Mouse (Mus musculus): ENCODE results near the gene Zfp398. TPM values are rescaled to one million over a fixed set of nuclear protein-coding genes. Genes with fewer than 3 reads are reported as not detected.

Zfp398 gene
- polyA plus RNA-seq (2012; fragmentation: generic; extraction: Trizol): 1 to 10 TPM in 1 of 2 experiments, under 1 TPM in 1; 0.67 to 2.8 TPM

DNA sequence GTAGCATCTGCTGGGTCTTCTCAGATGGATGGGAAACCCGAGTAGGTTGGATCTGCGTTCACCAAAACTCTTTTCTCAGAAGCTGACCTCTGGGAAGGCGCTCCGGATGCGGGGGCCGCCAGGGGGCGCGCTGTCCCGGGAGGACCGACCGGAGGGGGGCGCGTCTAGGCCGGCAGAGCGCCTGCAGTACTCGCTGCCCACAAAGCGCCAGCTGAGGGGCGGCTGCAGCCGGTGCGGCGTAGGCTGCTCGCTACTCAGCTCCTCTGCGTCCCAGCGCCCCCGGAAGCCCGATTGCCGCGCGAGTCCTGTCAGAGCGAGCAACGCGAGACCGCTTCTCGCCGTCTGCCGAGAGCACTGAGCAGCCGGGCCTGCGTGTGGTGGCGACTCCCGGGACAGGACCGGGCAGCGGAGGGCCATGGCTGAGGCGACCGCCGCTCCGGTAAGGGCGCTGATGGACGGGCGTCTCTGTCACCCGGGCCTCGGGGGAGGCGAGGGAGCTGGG lies at the start of gene Zfp398:
Gene Zfp398 (plus strand): TSS at position 180 of the 502 bp plus-strand sequence.

DNA sequence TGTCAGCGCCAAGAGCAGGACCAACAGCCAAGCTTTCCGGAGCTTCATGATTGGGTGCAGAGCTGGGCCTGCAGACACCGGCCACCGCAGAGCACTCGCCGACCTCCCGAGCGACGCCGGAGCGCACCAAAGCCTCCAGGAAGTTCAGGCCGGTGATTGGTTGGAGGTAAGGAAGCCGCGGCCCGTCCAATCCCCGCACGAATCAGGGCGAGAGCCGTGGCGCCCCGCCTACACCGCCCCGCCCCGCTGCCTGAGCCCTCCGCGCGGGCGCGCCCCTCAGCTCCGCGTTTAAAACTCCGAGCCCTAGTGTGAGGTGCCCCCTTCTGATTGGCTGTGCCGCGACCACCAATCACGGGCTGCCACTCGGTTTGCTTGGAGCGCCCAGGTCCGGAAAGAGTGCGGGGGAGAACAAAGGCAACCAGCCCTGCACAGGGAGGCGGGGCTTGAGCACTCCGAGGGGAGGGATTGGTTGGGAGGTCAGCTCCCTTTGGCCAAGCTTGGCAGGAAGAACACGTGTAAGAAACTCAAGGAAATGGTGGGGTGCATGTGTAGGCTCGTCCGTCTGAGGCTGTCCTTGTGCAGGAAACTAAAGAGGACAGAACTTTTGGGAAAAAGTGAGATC lies 22.1 kb upstream of the Zfp398 start, which contains the start of gene Pdia4:
Gene Pdia4 (minus strand): TSS at position 174 of the 622 bp plus-strand sequence.

DNA sequence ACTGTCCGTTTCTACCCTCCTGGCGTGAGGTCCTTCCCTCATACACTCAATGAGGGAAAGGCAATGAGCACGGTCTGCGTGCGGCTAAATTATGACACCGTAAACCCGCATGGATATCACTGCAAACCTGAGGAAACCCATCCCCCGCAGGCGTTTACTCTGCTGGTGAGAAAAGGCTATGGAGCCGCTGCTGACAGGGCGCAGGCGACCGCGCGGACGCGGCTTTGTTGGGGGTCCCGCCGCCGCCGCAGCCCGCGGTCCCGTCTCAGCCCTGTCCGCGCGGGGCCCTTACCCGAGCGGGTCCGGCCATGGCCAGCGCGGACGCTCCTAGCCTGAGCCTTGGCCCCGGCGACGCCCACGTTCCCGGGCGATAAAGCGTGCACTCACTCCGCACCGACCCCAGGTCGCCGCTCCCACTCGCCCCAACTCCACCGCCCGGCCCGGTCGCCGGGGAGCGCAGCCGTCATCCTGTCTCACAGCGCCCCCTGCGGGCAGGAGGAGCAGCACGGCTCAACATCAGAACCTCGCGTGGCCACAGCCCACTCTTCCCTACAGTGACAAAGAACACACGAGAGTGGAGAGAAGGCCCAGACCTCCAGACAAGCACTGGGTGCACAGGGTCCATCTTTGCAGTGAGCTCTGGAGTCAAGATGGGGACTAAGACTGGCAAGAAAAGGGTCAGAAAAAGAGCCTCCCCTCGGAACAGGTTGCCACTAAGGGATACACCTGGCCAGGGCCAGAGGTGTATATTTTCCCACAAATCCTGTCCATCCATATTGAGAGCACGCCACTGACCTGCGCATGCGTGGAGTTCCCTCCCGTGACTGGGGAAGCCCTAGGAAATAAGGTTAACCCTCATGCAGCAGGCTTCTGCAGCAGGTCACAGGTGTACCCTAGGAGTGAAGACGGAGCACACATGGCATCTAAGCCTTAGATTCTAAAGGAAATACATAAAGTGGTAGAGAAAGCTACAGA lies 5.1 kb upstream of the Zfp398 start, which contains the start of gene Zfp786:
Gene Zfp786 (minus strand): TSS at position 764 of the 975 bp plus-strand sequence.

DNA sequence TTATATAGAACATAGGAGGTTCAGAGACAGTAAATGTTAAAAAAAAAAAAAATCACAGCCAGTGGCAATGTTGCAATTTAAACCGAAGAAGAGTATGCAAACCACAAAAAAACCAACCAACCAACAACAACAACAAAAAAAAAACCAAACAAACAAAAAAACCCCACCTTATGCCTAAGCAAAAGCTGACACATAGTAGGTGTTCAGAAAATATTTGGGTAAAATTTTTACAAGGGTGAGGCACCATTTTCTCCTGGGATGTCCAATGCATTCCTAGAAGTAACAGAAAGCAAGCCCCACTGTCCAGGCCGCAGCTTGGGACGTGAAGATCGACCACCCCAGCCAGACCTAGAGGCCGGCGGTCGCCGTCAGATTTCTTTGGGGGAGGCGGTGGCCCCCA lies 41.6 kb downstream of the Zfp398 start, which contains the start of gene Zfp282:
Gene Zfp282 (plus strand): TSS at position 147 of the 400 bp plus-strand sequence.

DNA sequence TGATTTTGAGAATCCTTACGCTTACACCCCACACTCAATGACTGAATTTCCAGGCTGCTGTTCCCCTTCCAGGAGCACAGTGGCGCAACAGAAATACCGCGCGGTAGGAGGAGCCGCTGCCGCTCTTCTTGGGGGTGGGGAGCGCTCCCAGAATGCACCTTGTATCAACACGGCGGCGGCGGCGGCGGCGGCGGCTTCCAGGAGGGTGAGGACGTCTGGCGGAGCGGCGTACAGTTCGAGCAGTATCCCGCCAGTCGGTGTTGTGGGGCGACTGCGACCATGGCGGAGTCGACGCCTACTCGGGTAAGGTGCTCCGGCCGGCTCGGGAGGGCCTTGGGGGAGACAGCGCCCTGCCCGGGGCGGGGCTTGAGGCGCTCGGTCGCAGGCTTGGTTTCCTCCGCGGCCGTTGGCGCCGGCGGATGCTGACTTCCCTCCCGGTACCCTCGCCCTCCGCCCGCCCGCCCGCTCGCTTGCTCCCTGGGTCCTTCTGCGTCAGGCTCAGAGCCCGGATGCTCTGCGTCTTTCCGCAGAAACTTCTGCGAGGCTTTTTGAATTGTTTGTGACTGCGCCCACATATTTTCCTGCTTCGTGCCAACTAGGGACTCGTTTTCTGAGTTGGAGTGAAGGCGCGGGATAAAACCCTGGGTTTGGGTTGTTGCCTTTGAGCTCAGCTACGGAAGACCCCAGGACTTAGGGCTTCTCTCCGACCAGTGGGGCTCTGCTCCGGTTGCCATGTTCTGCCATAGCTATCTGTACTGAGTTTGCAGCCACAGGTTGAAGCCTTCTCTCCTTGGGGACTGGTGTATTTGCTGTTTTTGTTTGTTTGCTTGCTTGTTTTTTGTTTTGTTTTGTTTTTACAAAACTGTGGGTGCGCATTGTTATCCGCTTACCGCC lies 85.2 kb downstream of the Zfp398 start, which contains the start of gene Zfp212:
Gene Zfp212 (plus strand): TSS at position 30 of the 894 bp plus-strand sequence.

Other genes with a start within 250 kb of the Zfp398 start
- gene Ezh2, start 240.3 kb upstream of the Zfp398 start, polyA plus RNA-seq (2012; fragmentation: generic; extraction: Trizol): 10 to 100 TPM in 1 of 2 experiments, 1 to 10 TPM in 1; 5.2 to 21.4 TPM
- 10 to 100 TPM in 1 of 2 experiments, 1 to 10 TPM in 1; 7.5 to 68.6 TPM for gene Pdia4, start 22.2 kb upstream of the Zfp398 start, polyA plus RNA-seq (2012; fragmentation: generic; extraction: Trizol)
- under 1 TPM; 0.04 to 0.61 TPM for gene Zfp786, start 4.8 kb upstream of the Zfp398 start, polyA plus RNA-seq (2012; fragmentation: generic; extraction: Trizol)
- gene Zfp282, start 41.5 kb downstream of the Zfp398 start, polyA plus RNA-seq (2012; fragmentation: generic; extraction: Trizol): 1 to 10 TPM; 4.8 to 9.7 TPM
- gene Zfp212, start 84.8 kb downstream of the Zfp398 start, polyA plus RNA-seq (2012; fragmentation: generic; extraction: Trizol): 10 to 100 TPM in 1 of 2 experiments, 1 to 10 TPM in 1; 5.0 to 14.3 TPM
- gene Zfp956, start 117.7 kb downstream of the Zfp398 start, polyA plus RNA-seq (2012; fragmentation: generic; extraction: Trizol): 1 to 10 TPM; 1.5 to 4.2 TPM
- gene Zfp777, start 213.2 kb downstream of the Zfp398 start, polyA plus RNA-seq (2012; fragmentation: generic; extraction: Trizol): 10 to 100 TPM in 1 of 2 experiments, 1 to 10 TPM in 1; 8.6 to 18.6 TPM

All from C3H10T1/2 (cell line).